Mouse (Mus musculus) bone marrow, adult 2 months (tissue): ENCODE data around the gene Tdrd5.

Experiments
- CTCF ChIP-seq: fragments of 200-500 bp; IDR thresholded peaks from 2 replicates; pipeline ENCODE4 v1.5.1; 2011; ENCODE audit warnings: low read length, control low read depth; ENCODE audit not compliant: control insufficient read depth, insufficient read depth
- POLR2A ChIP-seq: fragments of 200-500 bp; IDR thresholded peaks from 2 replicates; pipeline ENCODE4 v1.6.1; 2011; ENCODE audit warnings: low read depth, mild to moderate bottlenecking, control low read depth, low read length, borderline replicate concordance; ENCODE audit not compliant: control insufficient read depth

DNA sequence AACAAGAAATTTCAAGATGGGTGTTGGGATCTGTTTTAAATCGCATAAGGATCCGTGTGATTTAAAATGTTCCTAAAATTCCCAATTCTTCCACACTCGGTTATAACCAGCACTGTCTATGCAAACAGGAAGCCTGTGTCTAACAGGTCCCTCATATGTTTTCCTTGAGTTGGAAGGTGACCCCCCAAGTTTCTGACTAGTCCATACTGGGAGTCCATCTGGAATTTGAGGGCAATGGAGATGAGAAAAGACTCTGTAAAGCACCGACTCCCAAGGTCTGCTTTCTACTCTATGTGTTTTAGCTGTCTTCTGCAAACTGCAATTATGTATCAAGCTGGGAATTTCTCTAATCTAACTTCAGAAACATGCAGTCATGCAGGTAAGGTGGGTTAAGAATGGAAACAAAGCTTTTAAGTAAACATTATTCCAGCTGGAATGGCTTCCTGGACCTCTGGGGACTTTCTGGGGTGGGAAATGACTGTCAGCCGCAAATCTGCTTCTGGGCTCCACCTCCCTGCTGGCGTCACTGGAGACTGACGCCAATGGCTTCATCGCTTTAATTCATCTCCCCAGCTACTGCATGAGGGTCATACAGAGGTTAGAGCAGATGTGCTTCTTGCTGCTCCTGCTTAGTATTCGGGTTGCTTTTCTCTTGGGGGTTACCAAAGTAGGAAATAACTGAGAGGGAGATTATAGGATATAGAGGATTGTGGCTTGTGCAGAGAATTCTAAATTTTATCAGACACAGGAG is 73.0 kb downstream of the Tdrd5 start:
- TF ChIP-seq CTCF (no peak), POLR2A (no peak)
